Mouse (Mus musculus) skeletal muscle tissue, adult 2 months (tissue): Measurements from ENCODE around the gene Mtmr12.
A peak's percentile ranks its signal among the peaks of the same experiment; 100 is the strongest.
"Not testable (repeated sequence)": the region's sequence is repeated elsewhere in the genome, so short reads cannot be mapped to it uniquely, and the experiment has no call there.

Experiments used
- DNase-seq: peaks from one replicate; pipeline ENCODE4 v3.0.0-alpha.2; 2012; ENCODE audit warnings: low read depth, low spot score

Mtmr12 gene

GRCm38 (mm10) chr15:12204319-12205159, at the start of gene Mtmr12:
Mtmr12 (plus strand) TSS chr15:12205028.
- peak; percentile 98 for DNase-seq

- DNase-seq = no peak
Observed at GRCm38 (mm10) chr15:12178126-12178525, 26.7 kb upstream of the Mtmr12 start.

DNA sequence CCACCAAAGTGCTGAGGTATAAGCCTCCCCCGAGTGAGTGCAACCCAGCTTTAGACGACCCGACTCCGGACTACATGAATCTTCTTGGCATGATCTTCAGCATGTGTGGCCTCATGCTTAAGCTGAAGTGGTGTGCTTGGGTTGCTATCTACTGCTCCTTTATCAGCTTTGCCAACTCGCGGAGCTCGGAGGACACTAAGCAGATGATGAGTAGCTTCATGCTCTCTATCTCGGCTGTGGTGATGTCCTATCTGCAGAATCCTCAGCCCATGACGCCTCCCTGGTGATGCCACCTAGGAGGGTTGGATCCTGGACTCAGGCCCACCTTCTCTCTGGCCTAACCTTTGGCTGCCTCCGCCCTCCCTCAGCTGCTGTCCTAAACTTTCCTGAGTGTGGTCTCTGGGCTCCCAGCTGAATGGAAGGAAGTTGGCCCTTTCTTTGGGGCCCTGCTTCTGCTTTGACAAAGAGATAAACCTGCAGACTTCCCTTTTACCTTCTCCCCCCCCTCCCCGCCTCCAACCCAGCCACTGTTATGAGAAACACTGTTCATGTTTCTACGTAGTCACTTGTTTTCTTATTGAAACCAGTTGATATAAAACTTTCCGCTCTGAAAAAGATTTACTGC, 23.5 kb upstream of the Mtmr12 start:
- DNase-seq = not testable (repeated sequence)

DNA sequence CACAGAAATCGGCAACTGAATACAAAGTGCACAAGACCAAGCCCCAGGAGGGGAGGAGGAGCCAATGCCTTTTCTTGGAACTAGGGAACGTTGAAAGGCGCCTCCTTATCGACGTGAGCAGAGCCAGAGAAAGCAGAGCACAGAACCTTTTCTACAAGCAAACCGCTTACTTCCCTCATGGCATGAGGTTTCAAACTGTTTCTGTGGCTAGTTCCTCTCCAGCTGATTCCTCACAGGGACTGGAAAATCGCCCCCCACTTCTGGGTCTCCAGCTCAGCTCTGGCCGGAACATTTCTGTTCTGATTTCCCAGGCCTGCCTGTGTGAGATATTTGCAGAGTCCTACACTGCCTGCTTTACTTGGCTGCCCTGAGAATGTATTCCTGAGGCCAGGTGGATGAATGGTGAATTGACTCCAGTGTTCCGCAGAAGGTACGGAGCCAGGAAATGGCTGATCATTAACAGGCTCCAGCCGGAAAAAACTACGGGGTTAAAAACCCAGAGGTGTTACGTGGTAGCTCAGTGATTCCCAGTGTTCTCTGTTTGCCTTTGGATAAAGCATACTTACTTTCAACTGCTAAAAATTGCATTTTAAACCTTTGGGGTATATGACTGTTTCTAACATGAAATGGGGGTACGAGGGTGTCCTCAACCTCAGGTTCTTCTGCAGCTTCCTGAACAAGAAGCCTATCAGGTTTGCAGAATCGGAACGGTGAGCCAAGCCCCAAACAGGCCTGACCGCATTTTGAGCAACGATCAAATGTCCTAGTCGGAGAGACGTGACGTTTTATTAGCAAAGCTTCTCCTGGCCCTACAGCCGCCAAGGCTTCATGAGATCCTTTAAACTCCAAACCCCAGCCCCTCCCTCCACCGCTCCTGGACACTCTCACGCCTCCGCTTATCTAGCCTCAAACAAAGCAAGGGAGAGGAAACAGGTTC, 10.7 kb upstream of the Mtmr12 start:
- DNase-seq = no peak

DNA sequence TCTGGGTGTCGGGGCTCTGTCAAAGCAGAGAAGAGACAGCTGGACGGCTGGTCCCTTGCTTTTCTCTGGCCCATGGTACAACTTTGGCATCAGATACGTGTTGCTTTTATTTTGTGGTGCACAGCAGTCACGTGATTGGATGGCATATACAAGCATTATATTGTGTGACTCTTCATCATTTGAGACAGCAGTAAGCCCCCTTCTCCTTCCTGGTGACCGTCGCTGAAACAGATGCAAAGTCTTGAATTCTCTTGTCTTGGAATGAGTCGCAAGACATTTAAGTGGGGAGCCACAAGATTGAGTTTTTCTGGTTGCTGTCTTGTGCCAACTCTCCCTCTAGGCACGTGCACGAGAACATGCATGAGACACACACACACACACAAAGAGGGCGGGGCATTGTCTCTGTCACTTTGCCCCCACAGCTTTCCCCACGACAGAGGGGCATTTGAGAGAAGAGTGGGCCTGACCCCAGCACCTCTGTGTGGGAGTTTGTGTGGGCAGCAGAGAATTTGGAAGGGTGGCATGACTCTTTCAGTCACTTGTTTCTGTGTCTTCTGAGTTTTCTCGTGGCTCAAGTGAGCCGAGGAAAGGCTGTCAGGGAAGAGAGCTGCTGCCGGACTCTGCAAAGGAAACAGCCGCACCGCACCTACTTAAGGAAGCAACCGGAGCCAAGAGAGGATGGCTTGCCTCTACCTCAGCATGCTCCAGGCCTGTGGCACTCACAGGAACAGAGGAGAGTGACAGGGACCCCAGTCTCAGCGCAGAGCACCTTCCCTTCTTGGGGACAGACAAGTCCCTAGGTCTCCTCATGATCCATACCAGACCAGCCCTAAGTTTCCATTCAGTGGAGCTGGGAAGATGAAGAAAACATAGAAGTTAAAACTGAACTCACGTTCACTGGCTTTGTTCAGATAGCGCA, 9.8 kb upstream of the Mtmr12 start:
- no peak for DNase-seq

DNA sequence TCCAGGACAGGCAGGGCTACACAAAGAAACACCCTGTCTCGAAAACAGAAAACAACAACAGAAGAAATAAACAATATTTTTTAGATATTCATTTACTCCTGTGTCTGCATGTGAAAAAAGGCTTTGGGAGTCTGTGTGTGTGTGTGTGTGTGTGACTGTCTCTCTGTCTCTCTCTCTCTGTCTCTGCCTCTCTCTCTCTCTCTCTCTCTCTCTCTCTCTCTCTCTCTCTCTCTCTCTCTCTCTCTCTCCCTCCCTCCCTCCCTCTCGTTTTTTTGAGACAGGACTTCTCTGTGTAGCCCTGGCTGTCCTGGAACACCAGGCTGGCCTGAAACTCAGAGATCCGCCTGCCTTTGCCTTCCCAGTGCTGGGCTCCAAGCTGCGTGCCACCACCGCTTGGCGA, 8.9 kb upstream of the Mtmr12 start:
- DNase-seq = no peak

GRCm38 (mm10) chr15:12196410-12197191, 8.2 kb upstream of the Mtmr12 start:
- peak; percentile 46 for DNase-seq

GRCm38 (mm10) chr15:12197361-12197760, 7.5 kb upstream of the Mtmr12 start:
- no peak for DNase-seq

DNA sequence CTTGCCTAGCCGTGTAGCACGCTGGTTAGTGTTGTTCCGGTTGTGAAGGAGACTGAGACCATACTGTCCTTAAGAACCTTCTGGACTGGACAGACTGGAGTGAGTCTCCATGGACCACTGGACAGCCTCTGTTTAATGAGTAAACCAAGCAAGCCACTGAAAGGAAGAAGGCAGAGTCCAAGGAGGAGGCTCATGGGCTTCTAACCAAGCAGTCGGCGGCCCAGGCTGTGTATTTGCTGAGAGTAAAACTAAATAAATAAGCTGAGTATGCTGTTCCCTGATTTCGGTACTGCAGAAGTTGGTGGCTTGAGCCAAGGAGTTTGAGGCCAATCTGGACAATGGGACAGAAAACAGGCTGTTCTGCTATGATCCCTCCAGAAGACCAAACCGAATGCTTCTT, 4.8 kb upstream of the Mtmr12 start:
- no peak for DNase-seq

- no peak for DNase-seq
Observed at GRCm38 (mm10) chr15:12201856-12202255, 3.0 kb upstream of the Mtmr12 start.

DNA sequence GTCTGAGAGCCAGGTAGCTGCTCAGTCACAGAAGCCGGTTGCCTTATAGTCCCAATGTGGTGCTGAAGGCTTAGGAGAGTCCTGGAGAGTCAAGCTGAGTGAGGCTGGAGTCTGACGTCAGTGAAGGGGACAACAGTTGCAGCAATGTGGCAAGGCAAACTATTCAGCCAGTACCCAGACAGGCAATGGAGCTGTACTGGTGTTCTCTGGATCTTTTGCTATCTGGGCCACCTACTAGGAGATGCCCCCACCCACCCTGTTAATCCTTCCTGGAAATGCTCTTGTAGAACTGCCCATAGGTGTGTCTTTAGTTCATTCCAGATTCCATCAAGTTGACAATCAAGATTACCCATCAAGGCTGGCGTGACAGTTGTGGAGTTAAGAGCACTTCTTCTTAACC, 2.4 kb upstream of the Mtmr12 start:
- DNase-seq = no peak

GRCm38 (mm10) chr15:12203008-12203407, 1.8 kb upstream of the Mtmr12 start:
- not testable (repeated sequence) for DNase-seq

GRCm38 (mm10) chr15:12203512-12204318, 1.1 kb upstream of the Mtmr12 start:
- no peak for DNase-seq

- no peak for DNase-seq
Observed at GRCm38 (mm10) chr15:12205160-12205901, 503 bp downstream of the Mtmr12 start.

DNA sequence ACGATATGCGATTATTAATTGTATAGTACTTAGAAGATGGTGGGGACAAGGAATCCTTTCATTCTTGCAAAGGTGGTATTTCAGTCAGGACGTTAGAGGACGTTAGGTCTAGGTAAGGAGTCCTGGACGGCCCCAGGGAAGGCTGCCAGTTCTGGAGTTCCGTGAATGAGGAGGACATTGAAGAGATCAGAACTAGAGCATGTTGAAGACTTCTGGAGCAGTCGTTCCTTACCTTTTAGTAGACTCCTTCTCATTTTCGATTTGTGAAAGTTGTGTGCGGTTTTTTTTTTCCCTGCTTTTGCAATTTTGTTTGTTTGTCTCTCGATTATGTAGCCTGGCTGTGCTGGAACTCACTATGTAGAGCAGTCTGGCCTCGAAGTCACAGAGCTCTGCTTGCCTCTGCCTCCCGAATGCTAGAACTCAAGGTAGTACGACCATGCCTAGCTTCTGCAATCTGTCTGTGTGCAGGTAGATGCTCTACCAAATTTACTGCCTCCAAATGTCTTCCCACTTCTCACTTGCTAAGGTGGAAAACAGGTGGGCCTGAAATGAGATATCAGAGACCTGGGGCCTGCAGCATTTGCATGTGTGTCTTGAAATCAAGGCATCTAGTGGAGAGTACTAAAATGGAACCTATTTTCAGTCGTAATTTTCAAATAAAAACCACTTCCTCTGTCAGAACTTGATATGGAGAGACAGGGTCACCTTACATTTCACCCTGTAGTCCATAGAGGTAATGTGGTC, 1.2 kb downstream of the Mtmr12 start:
- DNase-seq = no peak

DNA sequence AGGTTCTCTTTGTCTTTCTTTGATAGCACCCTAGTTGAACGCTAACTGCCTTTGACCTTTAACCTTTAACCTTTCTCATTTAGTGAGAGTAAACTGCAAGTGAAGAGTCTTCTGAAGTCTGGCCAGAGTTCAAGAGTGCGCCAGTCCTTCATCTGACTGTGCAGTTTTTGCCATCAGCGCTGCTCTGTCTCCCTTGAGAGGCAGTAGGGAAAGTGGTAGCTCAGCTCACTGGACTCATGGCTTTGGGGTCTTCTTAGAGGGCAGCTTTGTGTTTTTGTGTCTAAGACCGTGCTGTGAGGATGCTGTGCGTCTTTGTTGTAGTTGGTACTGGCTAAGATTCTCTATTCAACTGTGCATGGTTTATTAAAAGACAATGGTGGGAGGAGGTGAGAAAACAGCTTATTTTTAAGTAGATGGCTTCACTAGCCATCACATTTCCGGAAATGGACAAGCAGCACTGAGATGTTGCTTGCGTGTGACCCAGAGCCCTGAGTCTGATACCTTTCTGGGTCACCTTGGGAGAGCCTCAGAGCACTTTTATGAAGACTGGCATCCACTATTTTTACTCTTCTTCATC, 1.9 kb downstream of the Mtmr12 start:
- no peak for DNase-seq

DNA sequence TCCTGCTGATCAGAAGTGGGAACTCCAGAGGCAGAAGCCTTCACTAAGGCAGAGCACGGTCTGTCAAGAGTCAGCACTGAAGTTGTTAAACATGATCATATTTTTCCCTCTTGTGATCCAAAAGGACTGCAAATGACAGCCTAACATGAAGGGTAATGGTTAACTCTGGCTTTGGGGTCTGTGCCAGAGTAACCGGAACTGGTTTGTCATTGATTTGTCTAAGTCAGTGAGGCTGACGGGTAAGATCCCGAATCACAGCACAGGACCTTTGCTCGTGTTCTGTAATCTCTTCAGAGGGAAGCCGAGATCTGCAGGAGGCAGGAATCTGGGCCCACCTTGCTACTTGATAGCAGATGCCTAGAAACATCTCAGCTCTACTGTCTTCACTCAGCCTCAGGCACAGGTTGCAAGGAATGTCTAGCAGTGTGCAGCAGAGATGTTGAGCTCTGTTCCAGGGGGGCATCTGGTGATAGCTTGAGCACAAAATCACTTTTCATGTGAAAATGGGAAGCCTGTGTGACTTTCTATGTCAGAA, 2.8 kb downstream of the Mtmr12 start:
- no peak for DNase-seq
